Mouse (Mus musculus) bone marrow macrophage, adult 2 months (primary cell): ENCODE results near the gene Pheta1.

Source experiments
- CTCF ChIP-seq: IDR thresholded peaks from 2 replicates; pipeline ENCODE4 v1.5.1; 2012; ENCODE audit warnings: low read depth, mild to moderate bottlenecking, low read length, moderate library complexity
- POLR2A ChIP-seq: IDR thresholded peaks from 2 replicates; pipeline ENCODE4 v1.6.1; 2012; ENCODE audit warnings: mild to moderate bottlenecking, low read depth, low read length, borderline replicate concordance

GRCm38 (mm10) chr5:121879211-121879610 lies 30.4 kb downstream of the Pheta1 start:
- TF ChIP-seq CTCF = peak; percentile 91
- TF ChIP-seq POLR2A = no peak
